Mouse (Mus musculus): ENCODE data around the gene Perm1. TPM values are rescaled to one million over a fixed set of nuclear protein-coding genes. Genes with fewer than 3 reads are reported as not detected.
A peak's percentile ranks its signal among the peaks of the same experiment; 100 is the strongest.

The Perm1 gene
- polyA plus RNA-seq, 1 experiment from 2014 or later = 0.99 TPM

Small RNA genes lying within 50 kb of the gene (microRNA-seq; reads per million reads assigned to microRNA genes)
- gene Mir7658 = 3.6 reads per million, percentile 20 among the genes with 10 or more reads in this experiment

Other genes with a start within 250 kb of the Perm1 start
- gene B3galt6, start 223.2 kb upstream of the Perm1 start, polyA plus RNA-seq (2014; fragmentation: Nextera tagmentation; extraction: Ambion mirVana) = 27.6 and 29.6 TPM in 2 replicates
- 124 and 127 TPM in 2 replicates for gene Sdf4, start 223.0 kb upstream of the Perm1 start, polyA plus RNA-seq (2014; fragmentation: Nextera tagmentation; extraction: Ambion mirVana)
- gene Tnfrsf4, start 202.0 kb upstream of the Perm1 start, polyA plus RNA-seq (2014; fragmentation: Nextera tagmentation; extraction: Ambion mirVana) = 0.43 and 0.60 TPM in 2 replicates
- gene Tnfrsf18, start 189.7 kb upstream of the Perm1 start, polyA plus RNA-seq (2014; fragmentation: Nextera tagmentation; extraction: Ambion mirVana) = 0.40 and 0.53 TPM in 2 replicates
- not detected in 2 replicates for gene Ttll10, start 156.5 kb upstream of the Perm1 start, polyA plus RNA-seq (2014; fragmentation: Nextera tagmentation; extraction: Ambion mirVana)
- 29.0 and 34.3 TPM in 2 replicates for gene 9430015G10Rik, start 105.9 kb upstream of the Perm1 start, polyA plus RNA-seq (2014; fragmentation: Nextera tagmentation; extraction: Ambion mirVana)
- 0.41 and 0.59 TPM in 2 replicates for gene Rnf223, start 85.4 kb upstream of the Perm1 start, polyA plus RNA-seq (2014; fragmentation: Nextera tagmentation; extraction: Ambion mirVana)
- gene Agrn, start 18.4 kb upstream of the Perm1 start, polyA plus RNA-seq (2014; fragmentation: Nextera tagmentation; extraction: Ambion mirVana) = 72.2 and 88.4 TPM in 2 replicates
- 0.61 and 1.1 TPM in 2 replicates for gene Isg15, start 15.1 kb upstream of the Perm1 start, polyA plus RNA-seq (2014; fragmentation: Nextera tagmentation; extraction: Ambion mirVana)
- gene AW011738, start 12.6 kb upstream of the Perm1 start, polyA plus RNA-seq (2014; fragmentation: Nextera tagmentation; extraction: Ambion mirVana) = 1.2 TPM in 2 replicates
- gene Plekhn1, start 19.0 kb downstream of the Perm1 start, polyA plus RNA-seq (2014; fragmentation: Nextera tagmentation; extraction: Ambion mirVana) = 19.2 and 21.7 TPM in 2 replicates
- 43.3 and 45.5 TPM in 2 replicates for gene Noc2l, start 20.1 kb downstream of the Perm1 start, polyA plus RNA-seq (2014; fragmentation: Nextera tagmentation; extraction: Ambion mirVana)
- gene Samd11, start 39.8 kb downstream of the Perm1 start, polyA plus RNA-seq (2014; fragmentation: Nextera tagmentation; extraction: Ambion mirVana) = 0.98 and 1.2 TPM in 2 replicates
- not detected in 2 replicates for gene Vmn2r-ps159, start 115.2 kb downstream of the Perm1 start, polyA plus RNA-seq (2014; fragmentation: Nextera tagmentation; extraction: Ambion mirVana)